9 mouse cellular contexts compared by ENCODE assay signal in the genomic region with DNA sequence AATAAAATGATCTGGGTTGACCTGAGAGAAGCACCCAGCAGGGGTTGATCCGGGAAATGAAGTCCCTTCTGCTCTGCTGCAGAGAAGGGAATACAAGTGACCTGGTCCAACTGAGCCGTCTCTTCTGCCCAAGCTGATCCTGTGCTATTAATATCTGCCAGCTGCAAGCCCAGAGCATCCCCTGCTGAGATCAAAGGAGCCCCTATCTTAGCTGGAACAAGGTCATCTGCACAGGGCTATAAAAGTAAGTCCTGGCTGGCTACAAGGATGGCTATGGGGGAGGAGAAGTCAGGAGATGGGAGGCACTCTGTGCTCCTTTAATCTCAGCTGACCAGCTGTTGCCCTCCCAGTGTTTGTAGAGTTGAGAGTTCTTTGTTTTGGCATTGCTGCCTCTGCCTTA.
DNase-seq lines count a peak whose midpoint lies in the region; ATAC-seq and TF ChIP-seq lines count a peak whose summit lies in the region.
"Had no signal": no experiment of that assay in that cellular context is flagged by ENCODE, and none has a peak within 500 bp of the region (broad histone marks: within the 10 kb centered on the region; RNA-seq: fewer than 3 reads in every experiment).

No protein-coding gene starts in this region.

- 52% methylated on average over 2 of the region's 2 CpGs for WGBS in lung, adult 2 months

- TF ChIP-seq POLR2A in lung, adult 2 months (IDR thresholded peaks at IDR 0.05; ENCODE audit: borderline replicate concordance, extremely low read depth, low read depth, low read length): no peak

- H3K4me1 ChIP-seq in lung, adult 2 months (ENCODE audit: control insufficient read depth, insufficient read depth, low read length): peaks cover 5% of the 10 kb centered on the region; the same call in 1 of the 2 replicates

- no peak for TF ChIP-seq CTCF in lung, adult 2 months (IDR thresholded peaks at IDR 0.05; ENCODE audit: insufficient read depth, low read length)

- peak; percentile 43 for DNase-seq in gastrocnemius, adult 18-20 months (ENCODE audit: low spot score)
- DNase-seq in gastrocnemius, postnatal 10 days: no peak
- peak; percentile 32 for DNase-seq in R1 (ENCODE audit: low read depth, low spot score)
- no peak for DNase-seq in lung, adult 2 months
- DNase-seq in left cerebral cortex, adult 18-20 months (ENCODE audit: low spot score in 2 of 2): no peak

- ATAC-seq in erythroblast, adult 5-6 weeks (replicated peaks; ENCODE audit: low FRiP score, poor library complexity, severe bottlenecking): 0 out of 2 replicates have a peak, but pooled peaks have one; percentile 36
- ATAC-seq in megakaryocyte-erythroid progenitor cell, adult 5-6 weeks (replicated peaks; ENCODE audit: low FRiP score, low TSS enrichment, poor library complexity, severe bottlenecking): peak; percentile 41; the same call in 1 of the 2 replicates
- no peak for ATAC-seq in inflammation-experienced regulatory T-cells, adult 6 months

- no peak overlapping the region for H3K4me3 ChIP-seq in lung, adult 2 months (replicated peaks; ENCODE audit: extremely low read depth, low read depth, low read length)
- H3K4me3 ChIP-seq: lung, embryonic 15.5 days had no signal

Comparison
In these comparisons a context has a peak if more than half of its experiments do, and no peak if none do; other contexts are left out.
1. DNase-seq: peak in gastrocnemius, adult 18-20 months (single experiment) and R1 (single experiment); none in gastrocnemius, postnatal 10 days (single experiment), lung, adult 2 months (single experiment) and left cerebral cortex, adult 18-20 months (0 of 2).